Mouse (Mus musculus): ENCODE results near the gene Surf1.

- TF ChIP-seq CTCF (IDR thresholded peaks at IDR 0.05) = no peak
- no peak for TF ChIP-seq EP300 (IDR thresholded peaks at IDR 0.05; ENCODE audit: insufficient read depth, low read depth, low read length)
Measured at GRCm38 (mm10) chr2:26932473-26933303, 16.4 kb upstream of the Surf1 start.

Data from heart, adult 2 months (tissue).